Mouse (Mus musculus) liver, postnatal 0 days (tissue): ENCODE data around the gene Kcna3. TPM values are rescaled to one million over a fixed set of nuclear protein-coding genes. Genes with fewer than 3 reads are reported as not detected.
A peak's percentile ranks its signal among the peaks of the same experiment; 100 is the strongest.

ENCODE experiments used
- ATAC-seq: fragments of 200-750 bp; cut with Nextera tagmentation; 2 replicates; pipeline ENCODE4 v1.8.0; 2017; ENCODE audit warnings: mild to moderate bottlenecking, moderate library complexity
- DNase-seq: peaks from one replicate; pipeline ENCODE4 v3.0.0-alpha.2; 2016
- H3K27ac ChIP-seq: fragments of 300-500 bp; sonication (generic); 2 replicates; pipeline ENCODE4 v1.5.1; 2014; ENCODE audit warnings: antibody characterized with exemption, moderate library complexity, mild to moderate bottlenecking, low read depth
- H3K27me3 ChIP-seq: fragments of 300-500 bp; sonication (generic); 2 replicates; pipeline ENCODE4 v1.6.1; 2014; ENCODE audit warnings: low read length, control low read depth, mixed read lengths; ENCODE audit not compliant: insufficient read depth
- H3K36me3 ChIP-seq: fragments of 300-500 bp; sonication (generic); replicated peaks from 2 replicates; pipeline ENCODE4 v1.6.1; 2014; ENCODE audit warnings: mild to moderate bottlenecking, control low read depth, low read length, moderate library complexity, mixed read lengths; ENCODE audit not compliant: insufficient read depth
- H3K4me1 ChIP-seq: fragments of 300-500 bp; sonication (generic); 2 replicates; pipeline ENCODE4 v1.6.1; 2014; ENCODE audit warnings: antibody characterized with exemption, mild to moderate bottlenecking, control low read depth; ENCODE audit not compliant: insufficient read depth
- H3K4me2 ChIP-seq: fragments of 300-500 bp; sonication (generic); 2 replicates; pipeline ENCODE4 v1.6.1; 2014; ENCODE audit warnings: low read depth, mild to moderate bottlenecking, low read length, moderate library complexity, mixed read lengths
- H3K4me3 ChIP-seq: fragments of 300-500 bp; sonication (generic); 2 replicates; pipeline ENCODE4 v1.5.1; 2014; ENCODE audit warnings: low read depth, low read length
- H3K9ac ChIP-seq: fragments of 300-500 bp; sonication (generic); replicated peaks from 2 replicates; pipeline ENCODE4 v1.6.1; 2014; ENCODE audit warnings: mild to moderate bottlenecking, moderate library complexity
- H3K9me3 ChIP-seq: fragments of 300-500 bp; sonication (generic); 2 replicates; pipeline ENCODE4 v1.6.1; 2016; ENCODE audit warnings: mild to moderate bottlenecking, control low read depth, low read length, mixed read lengths
- CTCF ChIP-seq: sonication (generic); IDR thresholded peaks from 2 replicates; pipeline ENCODE4 v1.5.1; 2016; ENCODE audit warnings: antibody characterized with exemption, low read depth
- EP300 ChIP-seq: IDR thresholded peaks from 2 replicates; pipeline ENCODE4 v1.6.1; 2016; ENCODE audit warnings: antibody characterized with exemption, low read depth, mild to moderate bottlenecking
- WGBS: fragments of 180-500 bp; shearing (Covaris S2); extraction: QIAGEN DNeasy Blood & Tissue Kit; methylation state at CpG from one replicate; pipeline ENCODE4 v1.1.7; 2014; ENCODE audit not compliant: insufficient replicate concordance; 5-methylcytosine and 5-hydroxymethylcytosine counted together
- polyA plus RNA-seq: library from polyadenylated mRNA; unstranded; fragments of >200 nt; fragmentation: Nextera tagmentation; extraction: Ambion mirVana; gene quantifications from 2 replicates; pipeline ENCODE4 v1.2.1, GENCODE M21; 2015

Gene Kcna3
- polyA plus RNA-seq, 1 experiment from 2014 or later: 1.2 TPM

DNA sequence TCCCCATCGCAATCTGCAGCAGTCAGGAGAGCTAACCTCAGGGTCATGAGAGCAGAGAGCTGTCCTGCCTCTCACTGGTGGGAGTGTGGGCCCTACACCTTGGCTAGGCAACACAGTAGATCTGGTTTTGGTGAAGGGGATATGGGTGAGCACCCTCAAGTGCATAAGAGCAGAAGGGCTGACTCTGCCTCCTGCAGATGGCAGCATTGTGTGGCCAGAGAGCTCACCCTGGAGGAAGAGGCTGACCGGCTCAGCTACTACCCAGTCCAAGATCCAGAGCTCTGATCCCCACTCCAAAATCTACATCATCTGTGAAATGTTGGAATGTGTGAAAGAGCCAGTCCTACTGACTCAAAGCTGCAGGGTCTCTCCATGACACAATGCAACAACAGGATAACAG lies 37.9 kb downstream of the Kcna3 start:
- H3K4me3 ChIP-seq: no peak overlapping the region
- ATAC-seq: no peak
- TF ChIP-seq EP300 (no peak), CTCF (peak; percentile 17; the same call in 1 of the 2 replicates)
- no peak overlapping the region for H3K9ac ChIP-seq
- H3K4me2 ChIP-seq: no peak overlapping the region
- H3K27me3 ChIP-seq: no peaks in the 10 kb centered on the region
- H3K4me1 ChIP-seq: no peaks in the 10 kb centered on the region
- no peaks in the 10 kb centered on the region for H3K36me3 ChIP-seq
- H3K9me3 ChIP-seq: no peaks in the 10 kb centered on the region
- WGBS: 66% methylated on average over 2 of the region's 2 CpGs
- no peak overlapping the region for H3K27ac ChIP-seq
- DNase-seq: no peak

DNA sequence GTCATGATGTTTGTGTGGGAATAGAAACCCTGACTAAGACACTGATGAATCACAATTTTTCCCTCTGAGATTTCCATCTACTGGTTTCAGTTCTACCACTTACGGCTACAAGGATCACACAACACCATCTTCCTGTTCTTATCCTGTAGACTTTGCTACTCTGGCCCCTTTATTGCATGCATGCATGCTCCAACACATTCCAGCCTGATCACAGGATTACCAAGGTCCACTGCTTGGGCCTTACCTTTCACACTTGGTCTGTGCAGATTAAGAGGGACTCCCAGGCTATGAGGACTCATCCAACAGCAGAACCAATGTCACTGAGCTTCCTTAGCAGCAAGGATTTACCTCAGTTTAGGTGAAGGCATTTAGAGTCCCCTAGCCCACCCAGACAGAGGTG lies 39.7 kb downstream of the Kcna3 start:
- no peak for DNase-seq
- TF ChIP-seq EP300 (no peak), CTCF (no peak)
- Histone ChIP-seq H3K27ac (no peak overlapping the region), H3K4me2 (no peak overlapping the region), H3K36me3 (no peaks in the 10 kb centered on the region), H3K27me3 (no peaks in the 10 kb centered on the region), H3K9ac (no peak overlapping the region), H3K4me1 (no peaks in the 10 kb centered on the region), H3K9me3 (no peaks in the 10 kb centered on the region), H3K4me3 (no peak overlapping the region)
- WGBS: 65% methylated on average over 1 of the region's 1 CpGs
- no peak for ATAC-seq

DNA sequence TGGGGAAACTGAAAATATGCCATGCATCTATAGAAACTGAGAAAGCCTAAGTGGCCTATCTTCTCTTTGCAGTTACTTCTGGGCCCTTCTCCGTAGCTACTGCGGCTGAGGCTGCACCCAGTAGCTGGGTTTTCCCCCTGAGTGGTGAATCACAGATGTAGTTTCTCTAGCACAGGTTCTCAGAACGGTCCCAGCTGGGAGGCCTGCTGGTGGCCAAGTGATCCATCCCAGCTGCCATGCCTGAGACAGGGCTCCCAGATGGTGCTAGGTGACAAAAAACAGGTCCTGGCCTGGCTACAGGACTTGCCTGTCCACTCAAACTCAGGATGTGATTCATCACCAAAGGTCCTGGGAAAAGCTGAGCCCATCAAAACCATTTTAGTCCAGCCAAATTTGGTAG lies 40.7 kb downstream of the Kcna3 start:
- Histone ChIP-seq H3K4me2 (no peak overlapping the region), H3K27me3 (no peaks in the 10 kb centered on the region), H3K4me3 (no peak overlapping the region), H3K9ac (no peak overlapping the region), H3K27ac (no peak overlapping the region), H3K36me3 (no peaks in the 10 kb centered on the region), H3K9me3 (no peaks in the 10 kb centered on the region), H3K4me1 (no peaks in the 10 kb centered on the region)
- no peak for DNase-seq
- no peak for ATAC-seq
- WGBS: 67% methylated on average over 3 of the region's 3 CpGs
- TF ChIP-seq CTCF (no peak), EP300 (no peak)

DNA sequence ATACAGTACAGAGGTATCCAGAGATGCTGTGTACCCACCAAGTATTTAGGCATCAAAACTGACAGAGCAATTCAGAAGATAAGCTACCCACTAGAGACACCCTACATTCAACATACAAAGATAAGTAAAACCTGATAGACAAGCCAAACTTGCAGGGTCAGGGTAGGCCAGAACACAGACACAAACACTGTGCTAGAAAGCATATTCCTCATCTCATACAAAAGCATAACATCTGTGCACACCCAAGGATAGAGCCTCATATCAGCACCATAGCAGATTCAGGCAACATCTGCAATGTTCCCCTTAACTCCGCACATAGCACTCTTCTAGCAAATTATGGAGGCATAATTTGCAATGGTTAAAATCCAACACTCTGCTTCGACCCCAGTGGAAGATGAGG lies 41.1 kb downstream of the Kcna3 start:
- Histone ChIP-seq H3K27me3 (no peaks in the 10 kb centered on the region), H3K4me1 (no peaks in the 10 kb centered on the region), H3K36me3 (no peaks in the 10 kb centered on the region), H3K9me3 (no peaks in the 10 kb centered on the region), H3K27ac (no peak overlapping the region), H3K4me2 (no peak overlapping the region), H3K4me3 (no peak overlapping the region), H3K9ac (no peak overlapping the region)
- ATAC-seq (no peak), DNase-seq (no peak)
- WGBS: 78% methylated on average over 2 of the region's 2 CpGs
- TF ChIP-seq EP300 (no peak), CTCF (no peak)

DNA sequence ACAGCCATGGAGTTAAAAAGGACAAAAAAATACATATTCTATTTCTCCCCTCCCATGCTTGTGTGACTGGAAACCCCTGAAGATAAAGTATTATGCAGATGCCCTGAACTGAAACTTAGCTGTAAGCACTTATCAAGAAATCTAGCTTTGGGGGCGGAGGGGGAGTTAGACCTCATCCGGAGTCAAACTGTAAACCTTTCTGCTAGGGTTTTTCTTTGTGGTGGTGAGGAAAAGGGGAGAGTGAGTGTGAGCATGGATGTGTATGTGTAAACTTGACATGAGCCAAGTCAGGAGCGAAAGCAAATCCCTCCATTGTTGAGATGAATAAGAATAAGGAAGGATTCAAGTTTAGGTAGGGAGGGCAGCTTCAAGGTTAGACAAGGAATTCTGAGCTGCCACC lies 44.8 kb downstream of the Kcna3 start:
- Histone ChIP-seq H3K27ac (no peak overlapping the region), H3K36me3 (no peaks in the 10 kb centered on the region), H3K4me3 (no peak overlapping the region), H3K9ac (no peak overlapping the region), H3K4me2 (no peak overlapping the region), H3K4me1 (no peaks in the 10 kb centered on the region), H3K9me3 (no peaks in the 10 kb centered on the region), H3K27me3 (no peaks in the 10 kb centered on the region)
- TF ChIP-seq CTCF (no peak), EP300 (no peak)
- WGBS: 54% methylated on average over 3 of the region's 3 CpGs
- ATAC-seq: no peak
- DNase-seq: no peak

- no peak overlapping the region for H3K4me3 ChIP-seq
- H3K4me1 ChIP-seq: no peaks in the 10 kb centered on the region
- no peaks in the 10 kb centered on the region for H3K36me3 ChIP-seq
- TF ChIP-seq CTCF (peak; percentile 50), EP300 (no peak)
- H3K4me2 ChIP-seq: no peak overlapping the region
- ATAC-seq (no peak), DNase-seq (no peak)
- no peaks in the 10 kb centered on the region for H3K9me3 ChIP-seq
- H3K27ac ChIP-seq: no peak overlapping the region
- 30% methylated on average over 3 of the region's 3 CpGs for WGBS
- H3K9ac ChIP-seq: no peak overlapping the region
- H3K27me3 ChIP-seq: no peaks in the 10 kb centered on the region
Measured at GRCm38 (mm10) chr3:107081227-107081626, 45.3 kb downstream of the Kcna3 start.

GRCm38 (mm10) chr3:107084586-107084985 lies 48.6 kb downstream of the Kcna3 start:
- H3K4me1 ChIP-seq: no peaks in the 10 kb centered on the region
- H3K4me2 ChIP-seq: no peak overlapping the region
- no peaks in the 10 kb centered on the region for H3K27me3 ChIP-seq
- ATAC-seq (no peak), DNase-seq (no peak)
- H3K27ac ChIP-seq: no peak overlapping the region
- H3K9ac ChIP-seq: no peak overlapping the region
- WGBS: 49% methylated on average over 3 of the region's 3 CpGs
- H3K4me3 ChIP-seq: no peak overlapping the region
- TF ChIP-seq EP300: no peak
- no peak for TF ChIP-seq CTCF
- no peaks in the 10 kb centered on the region for H3K36me3 ChIP-seq
- no peaks in the 10 kb centered on the region for H3K9me3 ChIP-seq
